17 mouse cellular contexts compared by ENCODE assay signal in the genomic region with DNA sequence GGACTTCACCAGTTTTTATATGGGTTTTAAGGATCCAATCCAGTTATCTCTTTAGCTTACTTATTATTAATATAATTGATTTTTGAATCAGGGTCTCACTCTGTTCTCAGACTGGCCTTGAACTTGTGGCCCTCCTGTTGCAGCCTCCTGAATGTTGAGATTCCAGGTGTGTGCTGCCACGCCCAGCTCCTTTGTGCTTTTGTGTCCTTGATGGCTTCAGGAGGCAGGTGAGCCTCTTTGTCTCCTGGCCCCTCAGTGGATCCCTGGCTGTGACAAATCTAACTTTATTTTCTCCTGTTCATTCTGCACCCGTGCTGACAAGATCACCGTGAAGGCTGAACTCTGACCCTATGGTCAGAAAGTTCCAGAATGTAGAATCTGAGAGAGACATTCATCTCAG. TPM values are rescaled to one million over a fixed set of nuclear protein-coding genes. Genes with fewer than 3 reads are reported as not detected.
DNase-seq lines count a peak whose midpoint lies in the region; TF ChIP-seq lines count a peak whose summit lies in the region.
"Had no signal": no experiment of that assay in that cellular context is flagged by ENCODE, and none has a peak within 500 bp of the region (broad histone marks: within the 10 kb centered on the region; RNA-seq: fewer than 3 reads in every experiment).

No protein-coding gene starts in this region.

- H3K4me1 ChIP-seq in ES-Bruce4 (ENCODE audit: control insufficient read depth, insufficient read depth, low read length): peaks cover 2% of the 10 kb centered on the region

- no peak overlapping the region for H3K4me3 ChIP-seq in ES-Bruce4 (ENCODE audit: low read depth, low read length)

- H3K9me3 ChIP-seq in ES-Bruce4 (replicated peaks; ENCODE audit: control insufficient read depth, insufficient read depth, low read length, poor library complexity, severe bottlenecking): no peaks in the 10 kb centered on the region

- no peak for TF ChIP-seq CTCF in ES-Bruce4 (IDR thresholded peaks at IDR 0.05; ENCODE audit: low read depth, low read length)

- peak; percentile 75; the same call in 1 of the 2 replicates for TF ChIP-seq EP300 in ES-Bruce4 (IDR thresholded peaks at IDR 0.05; ENCODE audit: insufficient read depth, low read depth, low read length)

- no peaks in the 10 kb centered on the region for H3K36me3 ChIP-seq in ES-Bruce4 (ENCODE audit: control insufficient read depth, insufficient read depth, low read length, poor library complexity, severe bottlenecking)
- H3K36me3 ChIP-seq: G1E had no signal

- no peaks in the 10 kb centered on the region for H3K27me3 ChIP-seq in ES-Bruce4 (ENCODE audit: control insufficient read depth, insufficient read depth, low read length, poor library complexity, severe bottlenecking)
- H3K27me3 ChIP-seq: Patski had no signal

- H3K9ac ChIP-seq in ES-Bruce4 (ENCODE audit: low read depth, poor library complexity, severe bottlenecking): no peak overlapping the region

- no peak overlapping the region for H3K27ac ChIP-seq in ES-Bruce4 (ENCODE audit: insufficient read depth, low read length)

- no peak for TF ChIP-seq POLR2A in ES-Bruce4 (IDR thresholded peaks at IDR 0.05; ENCODE audit: insufficient read depth, low read length)

- DNase-seq in ES-CJ7 (ENCODE audit: low read depth, low spot score) (peak; percentile 70), R1 (ENCODE audit: low read depth, low spot score) (peak; percentile 56)
- DNase-seq in adrenal gland, adult 2 months: no peak
- no peak for DNase-seq in layer of hippocampus, adult 9-11 months
- no peak for DNase-seq in right cerebral cortex, adult 2 months (ENCODE audit: low spot score in 2 of 2)
- DNase-seq: adrenal gland, adult 8-10 months; adrenal gland, postnatal 14 days; adrenal gland, postnatal 25 days; B cell, adult 2 months; cerebellum, adult 11 months; cerebellum, adult 11-12 months; cerebellum, adult 8-10 months; cerebellum, adult 9-10 months; cerebellum, adult 9-11 months had no signal

RNA-seq across cellular contexts. Expression of gene Syf2, which starts 56.3 kb away (rescaled TPM):
- polyA plus RNA-seq in ES-Bruce4 (2011; ENCODE audit: insufficient read depth, insufficient read length, low read depth, missing spikeins): 52.6 and 53.3 TPM in 2 replicates
- total RNA-seq in adrenal gland, adult 2 months (2021): 10 to 100 TPM; 85.5 to 97.8 TPM
- polyA plus RNA-seq in adrenal gland, adult 2 months (2012; rRNA removed): 7.0 and 8.6 TPM in 2 replicates

Comparison
In these comparisons a context has a peak if more than half of its experiments do, and no peak if none do; other contexts are left out.
1. DNase-seq: peak in ES-CJ7 (single experiment) and R1 (single experiment); none in adrenal gland, adult 2 months (single experiment), layer of hippocampus, adult 9-11 months (single experiment) and right cerebral cortex, adult 2 months (0 of 2).